Mouse (Mus musculus): ENCODE measurements around the gene Exoc3l.

DNA sequence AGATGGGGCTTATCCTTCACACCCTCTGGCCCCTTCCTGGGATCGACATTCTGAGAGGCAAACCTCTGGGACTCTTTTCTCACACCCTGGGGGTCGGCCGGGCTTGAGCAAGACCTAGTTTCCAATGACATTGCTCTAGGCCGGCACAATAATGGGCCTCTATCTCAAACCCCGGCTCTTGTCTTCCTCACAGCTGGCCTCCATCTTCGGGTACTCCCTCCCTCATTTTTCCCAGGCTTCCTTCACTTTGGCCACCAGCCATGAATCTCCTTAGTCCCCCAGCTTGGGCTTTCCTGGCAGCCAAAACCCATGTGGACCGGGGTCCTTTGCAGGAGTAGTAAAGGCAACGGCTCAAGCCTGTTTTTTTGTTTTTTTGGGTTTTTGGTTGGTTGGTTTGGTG, 45.5 kb upstream of the Exoc3l start:
- TF ChIP-seq POLR2A (IDR thresholded peaks at IDR 0.05; ENCODE audit: borderline replicate concordance, low read depth, low read length): no peak
- TF ChIP-seq CTCF (IDR thresholded peaks at IDR 0.05; ENCODE audit: low read depth, low read length): no peak
